Mouse (Mus musculus): ENCODE results near the gene Uhrf1.

Uhrf1 gene

DNA sequence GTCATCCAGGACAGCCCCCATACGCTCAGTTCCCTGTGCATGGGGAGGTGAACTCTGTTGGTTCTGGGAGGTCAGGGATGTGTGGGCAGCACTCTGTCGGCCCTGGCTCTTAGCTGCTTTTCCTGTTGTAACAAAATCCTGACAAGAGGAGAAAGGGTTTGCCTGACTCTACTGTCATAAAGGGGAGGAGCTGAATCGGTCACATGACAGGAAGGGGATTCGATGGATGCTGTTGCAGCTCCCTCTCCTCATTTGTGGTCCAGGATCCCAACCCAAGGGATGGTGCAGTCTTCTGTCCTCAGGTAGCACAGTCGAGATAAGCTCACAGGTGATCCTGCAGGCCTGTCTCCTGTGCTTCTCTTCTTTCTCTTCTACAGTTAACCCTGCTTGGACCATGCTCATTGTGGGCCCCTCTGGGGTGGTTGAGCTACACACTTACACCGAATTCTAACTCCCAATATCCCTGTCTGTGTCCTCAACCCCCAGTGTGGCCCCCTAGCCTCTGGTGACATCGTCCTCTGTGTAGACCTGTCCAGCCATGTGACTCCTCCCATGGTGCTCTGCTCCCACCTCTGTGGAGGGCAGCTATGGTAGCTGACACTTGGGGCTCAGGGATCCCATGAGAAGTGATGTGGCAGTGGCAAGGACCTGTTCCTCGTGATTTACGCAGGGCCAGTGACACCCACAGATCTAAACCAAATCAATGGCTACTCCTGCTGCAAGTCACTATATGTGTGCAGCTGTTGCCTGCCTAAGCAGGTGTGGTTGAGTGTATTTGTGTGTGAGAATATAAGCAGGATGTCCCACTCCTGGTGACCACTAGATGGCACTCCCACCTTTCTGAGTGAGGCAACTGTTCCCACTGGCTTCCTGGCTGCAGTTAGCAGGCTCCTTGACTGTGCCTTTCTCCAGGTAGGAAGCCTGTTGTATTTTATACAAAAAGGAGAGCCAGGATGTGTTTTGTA, 54.1 kb downstream of the Uhrf1 start:
- DNase-seq: peak; percentile 29 to 60

DNA sequence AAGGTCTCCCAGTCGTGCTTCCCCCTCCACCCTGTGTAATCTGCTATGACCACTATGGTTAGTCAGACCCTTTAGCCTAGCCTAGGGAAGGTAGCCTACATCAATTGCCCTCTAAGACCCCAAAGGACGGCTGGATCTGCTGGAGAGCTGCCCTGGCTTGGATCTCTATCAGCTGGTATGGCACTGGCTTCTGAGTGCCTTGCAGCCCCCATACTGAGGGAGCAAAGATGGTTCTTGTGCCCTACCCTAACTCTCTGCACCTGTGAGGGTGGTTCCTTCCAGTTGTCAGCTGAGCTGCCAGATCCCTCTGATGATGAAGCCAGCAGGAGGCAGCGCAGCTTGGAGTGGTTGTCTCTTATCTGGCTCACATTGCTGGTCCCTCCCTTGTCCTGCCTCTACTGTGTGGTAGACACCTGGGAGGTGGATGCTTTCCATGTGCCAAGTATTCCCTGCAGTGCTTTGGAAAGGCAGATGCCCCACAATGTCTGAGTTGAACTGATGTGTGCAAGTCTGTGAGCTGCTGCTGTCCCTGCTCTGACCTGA, 56.1 kb downstream of the Uhrf1 start:
- DNase-seq: no peak

DNA sequence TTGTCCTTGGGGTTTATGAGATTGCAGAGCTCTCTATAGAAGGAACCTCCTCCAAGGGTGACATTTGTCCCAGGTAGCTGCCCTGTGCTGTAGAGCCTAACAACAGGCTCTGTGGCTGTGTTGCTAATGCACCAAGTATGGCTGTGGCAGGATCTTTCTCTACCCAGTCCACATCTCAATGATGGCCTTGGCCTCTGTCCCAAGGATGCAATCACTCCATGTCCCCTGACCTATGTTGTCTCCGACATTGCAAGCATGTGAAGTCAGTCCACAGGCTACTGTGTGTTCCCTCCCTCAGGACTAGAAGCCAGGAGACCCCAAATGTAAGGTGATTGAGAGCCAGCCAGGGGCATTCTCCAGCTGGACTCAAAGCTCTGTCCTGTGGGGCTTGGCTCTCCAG, 56.7 kb downstream of the Uhrf1 start:
- no peak for DNase-seq

DNA sequence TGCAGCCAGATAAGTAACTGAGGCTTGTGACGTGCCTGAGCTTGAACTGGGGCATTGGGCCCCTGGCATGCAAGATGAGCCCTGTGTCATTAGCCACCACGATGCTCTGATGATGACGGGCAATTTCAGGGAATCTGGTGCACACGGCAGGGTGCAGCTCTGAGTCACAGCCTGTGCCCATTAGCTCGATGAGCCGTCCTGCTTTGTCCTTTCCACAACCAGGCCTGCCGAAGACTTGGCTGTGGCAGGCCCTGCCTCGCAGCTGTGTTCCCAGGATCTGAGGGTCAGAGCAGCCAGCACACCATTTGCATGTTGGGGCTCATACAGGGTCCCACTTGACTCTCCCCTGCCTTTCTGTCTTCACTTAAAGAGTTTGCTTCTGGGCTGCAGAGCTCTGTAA, 57.3 kb downstream of the Uhrf1 start:
- no peak for DNase-seq

DNA sequence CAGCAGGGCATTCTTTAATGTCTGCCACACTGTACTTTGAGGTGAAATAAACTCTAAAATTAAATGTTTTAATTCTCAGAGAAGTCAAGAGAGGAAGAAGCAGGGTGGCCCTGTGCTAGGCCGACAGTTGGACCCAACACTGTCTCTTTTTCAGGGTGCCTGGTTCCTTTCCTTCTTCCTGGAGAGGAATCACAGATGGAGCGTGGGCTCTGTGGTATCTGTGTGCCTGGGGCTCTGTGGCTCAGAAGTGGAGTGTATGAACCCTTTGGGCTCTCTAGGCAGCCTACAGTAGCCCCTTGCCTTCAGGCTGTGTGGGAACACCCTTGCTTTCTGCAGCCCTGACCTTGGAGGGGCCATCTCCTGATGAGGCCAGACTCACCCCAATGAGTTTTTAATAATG, 58.4 kb downstream of the Uhrf1 start:
- DNase-seq: no peak

DNA sequence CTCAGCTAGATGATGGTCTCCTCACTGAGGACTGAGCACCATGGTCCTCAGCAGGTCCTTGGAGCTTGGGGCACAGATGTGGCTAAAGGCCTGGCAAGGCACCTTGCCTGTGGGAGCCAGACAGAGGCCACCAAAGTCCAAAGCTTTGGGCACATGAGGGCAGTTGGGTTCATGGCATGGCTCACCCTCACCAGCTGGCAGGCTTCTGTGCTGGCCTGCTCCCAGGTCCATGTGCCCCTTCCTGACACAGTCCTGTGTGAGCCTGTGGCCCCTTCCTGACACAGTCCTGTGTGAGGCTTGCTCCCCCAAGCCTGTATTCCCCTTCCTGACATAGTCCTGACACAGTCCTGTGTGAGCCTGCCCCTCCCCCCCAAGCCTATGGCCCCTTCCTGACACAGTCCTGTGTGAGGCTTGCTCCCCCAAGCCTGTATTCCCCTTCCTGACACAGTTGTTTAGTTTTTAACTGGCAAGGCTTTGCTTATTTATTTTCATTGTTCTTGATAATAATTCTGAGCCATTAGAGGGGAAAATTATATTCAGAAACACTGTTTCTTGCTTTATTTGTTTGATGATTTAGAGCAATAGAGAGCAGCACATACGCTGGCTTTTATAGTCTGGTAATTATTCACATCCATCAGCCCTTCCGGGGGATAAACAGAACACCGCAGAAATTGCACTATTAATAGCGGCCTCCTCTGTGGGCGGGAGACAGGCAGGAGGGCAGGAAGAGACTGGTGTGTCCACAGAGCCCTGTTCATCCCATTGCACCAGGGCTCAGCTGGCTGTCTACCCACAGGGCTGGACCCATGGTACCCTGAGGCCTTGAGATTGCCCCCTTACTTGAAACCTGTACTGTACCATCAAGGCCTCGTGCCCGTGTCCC, 62.9 kb downstream of the Uhrf1 start:
- no peak for DNase-seq

DNA sequence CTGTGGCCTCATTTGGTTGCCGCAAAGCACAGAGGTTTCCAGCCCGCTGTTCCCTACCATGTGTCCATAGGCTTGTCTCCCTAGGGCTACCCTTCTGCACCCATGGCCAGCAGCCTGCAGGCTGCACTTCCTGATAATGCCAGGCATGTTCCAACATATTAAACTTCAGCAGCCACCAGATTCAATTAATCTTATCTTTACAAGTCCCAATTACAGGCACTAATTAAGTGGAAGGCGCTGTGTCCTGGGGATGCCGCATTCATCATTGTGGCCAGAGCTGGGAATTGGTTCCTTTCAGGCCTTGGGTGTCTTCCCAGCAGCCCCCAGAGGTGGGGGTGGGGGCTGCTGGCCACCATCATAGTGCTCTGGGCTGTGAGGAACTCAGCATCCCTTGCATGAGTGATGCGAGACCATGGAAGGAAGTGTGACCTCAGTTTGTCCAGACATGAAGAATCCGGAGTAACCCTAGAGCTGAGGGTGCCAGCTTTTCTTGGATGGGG, 65.2 kb downstream of the Uhrf1 start:
- DNase-seq: no peak

DNA sequence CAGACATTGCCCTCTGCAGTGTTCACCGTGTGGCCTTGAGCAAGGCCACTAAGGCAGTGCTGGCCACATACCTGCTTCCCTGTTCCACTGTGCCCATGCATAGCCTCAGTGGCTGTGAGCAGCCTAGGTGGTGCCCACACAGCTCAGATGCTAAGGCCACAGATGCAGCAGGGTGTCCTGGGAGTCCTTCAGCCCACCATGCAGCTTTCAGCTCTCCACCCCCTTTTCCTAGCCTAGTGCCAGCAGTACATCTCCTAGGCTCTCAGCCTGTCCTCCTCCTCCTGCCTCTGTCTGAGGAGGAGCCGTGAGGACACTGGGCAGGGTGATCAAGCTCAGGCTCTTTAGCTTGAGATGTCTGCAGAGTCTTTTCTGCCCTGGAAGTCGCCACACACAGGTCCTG, 67.0 kb downstream of the Uhrf1 start:
- no peak for DNase-seq

DNA sequence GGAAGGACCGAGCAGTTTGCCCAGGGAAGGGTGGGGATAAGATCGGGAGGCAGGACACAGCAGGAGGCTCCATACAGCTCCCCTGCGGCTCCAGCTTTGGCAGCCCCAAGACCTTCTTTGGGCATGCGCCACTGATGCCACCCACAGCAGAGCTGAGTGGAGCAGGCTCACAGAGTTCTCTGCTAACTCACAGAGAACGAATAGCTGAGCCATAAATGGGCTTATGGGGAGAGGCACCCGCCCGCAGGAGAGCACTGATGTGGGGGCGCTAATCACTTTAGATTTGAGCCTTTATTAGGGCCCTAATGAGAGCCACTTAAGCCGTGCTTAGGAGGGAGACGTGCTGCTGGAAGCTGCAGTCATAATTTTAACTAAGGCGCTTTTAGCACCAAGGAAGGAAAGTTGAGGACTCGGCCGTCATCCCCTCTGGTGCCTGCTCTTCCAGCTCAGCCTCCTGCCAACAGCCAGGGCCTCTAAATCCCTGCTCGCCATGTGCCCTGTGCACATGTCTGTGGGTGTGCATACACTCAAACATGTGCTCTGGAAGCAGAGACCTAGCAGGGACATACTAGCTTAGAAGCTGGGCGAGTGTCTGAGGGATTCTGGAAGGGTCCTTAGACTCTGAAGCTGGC, 68.0 kb downstream of the Uhrf1 start:
- no peak for DNase-seq

DNA sequence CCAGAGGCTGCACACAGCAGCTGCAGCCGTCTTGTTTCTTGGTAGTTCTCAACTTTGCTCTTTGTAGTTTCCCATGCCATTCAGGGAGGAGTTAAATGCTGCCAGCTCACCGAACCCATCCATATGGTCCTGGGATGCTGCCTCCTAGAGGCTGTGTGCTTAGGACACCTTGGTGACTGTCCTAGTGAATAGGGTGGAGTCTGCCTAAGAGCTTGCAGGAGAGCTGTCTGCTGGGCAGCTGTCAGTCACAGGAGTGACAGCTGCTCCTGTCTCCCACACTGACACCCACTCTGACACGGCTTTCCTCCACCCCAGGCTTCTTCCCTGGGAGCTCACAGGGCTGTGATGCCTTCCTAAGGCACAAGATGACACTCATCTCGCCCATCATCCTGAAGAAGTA, 69.0 kb downstream of the Uhrf1 start:
- no peak for DNase-seq
